Mouse (Mus musculus) embryo, embryonic 10 days (tissue): ENCODE results near the gene Haus5.

Experiments used
- DNase-seq: peaks from one replicate; pipeline ENCODE4 v3.0.0-alpha.2; 2015; ENCODE audit warnings: low spot score

Haus5 gene

GRCm38 (mm10) chr7:30625530-30626384 is 39.0 kb downstream of the Haus5 start, which contains the start of gene Cox6b1:
Gene Cox6b1 (minus strand): TSS chr7:30626151.
- DNase-seq, result peak; percentile 95

GRCm38 (mm10) chr7:30619202-30619601 is 45.6 kb downstream of the Haus5 start:
- peak; percentile 29 for DNase-seq

- no peak for DNase-seq
These were observed 46.1 kb downstream of the Haus5 start for GRCm38 (mm10) chr7:30618658-30619057.

- DNase-seq, result no peak
These were observed 49.6 kb downstream of the Haus5 start for GRCm38 (mm10) chr7:30615049-30615760.

GRCm38 (mm10) chr7:30614454-30614853 is 50.3 kb downstream of the Haus5 start:
- no peak for DNase-seq

- DNase-seq, result peak; percentile 70
These were observed 51.2 kb downstream of the Haus5 start for GRCm38 (mm10) chr7:30613529-30614112.

- DNase-seq, result no peak
These were observed 52.0 kb downstream of the Haus5 start, which contains the start of gene Upk1a for GRCm38 (mm10) chr7:30612654-30613402. Gene Upk1a (minus strand): TSS chr7:30612847.

GRCm38 (mm10) chr7:30610043-30610442 is 54.8 kb downstream of the Haus5 start:
- no peak for DNase-seq

GRCm38 (mm10) chr7:30608476-30608875 is 56.3 kb downstream of the Haus5 start:
- DNase-seq, result no peak

GRCm38 (mm10) chr7:30607706-30608309 is 57.0 kb downstream of the Haus5 start:
- DNase-seq, result peak; percentile 75

GRCm38 (mm10) chr7:30604944-30605343 is 59.9 kb downstream of the Haus5 start:
- DNase-seq, result no peak

GRCm38 (mm10) chr7:30604424-30604823 is 60.4 kb downstream of the Haus5 start:
- DNase-seq, result no peak
